Mouse (Mus musculus) heart, embryonic 14.5 days (tissue): Measurements from ENCODE around the gene Bnipl. TPM values are rescaled to one million over a fixed set of nuclear protein-coding genes. Genes with fewer than 3 reads are reported as not detected.

Source experiments
- ATAC-seq: fragments of 200-750 bp; cut with Nextera tagmentation; 2 replicates; pipeline ENCODE4 v1.8.0; 2017; ENCODE audit warnings: low read depth, moderate TSS enrichment; ENCODE audit not compliant: insufficient number of reproducible peaks, insufficient read depth, low FRiP score
- H3K27ac ChIP-seq, 2 experiments: fragments of 200-500 bp in 1 of 2; fragments of 300-500 bp in 1 of 2; sonication (generic) in 1 of 2; replicated peaks in 1 of 2; 2 replicates each; pipeline ENCODE4 v1.5.1; 2012 to 2014; ENCODE audit warnings: low read depth in 2 of 2, low read length in 2 of 2, control low read depth in 1 of 2, mild to moderate bottlenecking in 1 of 2, mixed read lengths in 1 of 2; ENCODE audit not compliant: control insufficient read depth in 1 of 2, insufficient read depth in 1 of 2
- H3K27me3 ChIP-seq: fragments of 300-500 bp; sonication (generic); 2 replicates; pipeline ENCODE4 v1.6.1; 2014; ENCODE audit warnings: mild to moderate bottlenecking, low read length, control low read depth; ENCODE audit not compliant: control insufficient read depth, insufficient read depth
- H3K36me3 ChIP-seq: fragments of 300-500 bp; sonication (generic); 2 replicates; pipeline ENCODE4 v1.6.1; 2014; ENCODE audit warnings: mild to moderate bottlenecking, control low read depth, low read length, mixed read lengths; ENCODE audit not compliant: control insufficient read depth, insufficient read depth
- H3K4me1 ChIP-seq, 2 experiments: fragments of 200-500 bp in 1 of 2; fragments of 300-500 bp in 1 of 2; sonication (generic) in 1 of 2; 2 replicates each; pipeline ENCODE4 v1.6.1; 2012 to 2014; ENCODE audit warnings: low read length in 2 of 2, control low read depth in 1 of 2, mixed read lengths in 1 of 2; ENCODE audit not compliant: control insufficient read depth in 2 of 2, insufficient read depth in 2 of 2
- H3K4me2 ChIP-seq: fragments of 300-500 bp; sonication (generic); 2 replicates; pipeline ENCODE4 v1.6.1; 2014; ENCODE audit warnings: mild to moderate bottlenecking, low read length
- H3K4me3 ChIP-seq, 2 experiments: fragments of 200-500 bp in 1 of 2; fragments of 300-500 bp in 1 of 2; sonication (generic) in 1 of 2; 2 replicates each; pipeline ENCODE4 v1.5.1; 2012 to 2014; ENCODE audit warnings: low read length in 2 of 2, mild to moderate bottlenecking in 2 of 2, control low read depth in 1 of 2, low read depth in 1 of 2, moderate library complexity in 1 of 2; ENCODE audit not compliant: control insufficient read depth in 1 of 2, insufficient read depth in 1 of 2
- H3K9ac ChIP-seq: fragments of 300-500 bp; sonication (generic); 2 replicates; pipeline ENCODE4 v1.6.1; 2014; ENCODE audit warnings: mild to moderate bottlenecking, low read length
- H3K9me3 ChIP-seq: fragments of 300-500 bp; sonication (generic); 2 replicates; pipeline ENCODE4 v1.6.1; 2016; ENCODE audit warnings: low read length, control low read depth; ENCODE audit not compliant: control insufficient read depth
- WGBS: fragments of 180-500 bp; shearing (Covaris S2); extraction: QIAGEN DNeasy Blood & Tissue Kit; methylation state at CpG from one replicate; pipeline ENCODE4 v1.1.7; 2014; 5-methylcytosine and 5-hydroxymethylcytosine counted together
- polyA plus RNA-seq: library from polyadenylated mRNA; unstranded; fragments of >200 nt; fragmentation: Nextera tagmentation; extraction: Ambion mirVana; gene quantifications from 2 replicates; pipeline ENCODE4 v1.2.1, GENCODE M21; 2014

Gene Bnipl
- polyA plus RNA-seq = not detected in 2 replicates

DNA sequence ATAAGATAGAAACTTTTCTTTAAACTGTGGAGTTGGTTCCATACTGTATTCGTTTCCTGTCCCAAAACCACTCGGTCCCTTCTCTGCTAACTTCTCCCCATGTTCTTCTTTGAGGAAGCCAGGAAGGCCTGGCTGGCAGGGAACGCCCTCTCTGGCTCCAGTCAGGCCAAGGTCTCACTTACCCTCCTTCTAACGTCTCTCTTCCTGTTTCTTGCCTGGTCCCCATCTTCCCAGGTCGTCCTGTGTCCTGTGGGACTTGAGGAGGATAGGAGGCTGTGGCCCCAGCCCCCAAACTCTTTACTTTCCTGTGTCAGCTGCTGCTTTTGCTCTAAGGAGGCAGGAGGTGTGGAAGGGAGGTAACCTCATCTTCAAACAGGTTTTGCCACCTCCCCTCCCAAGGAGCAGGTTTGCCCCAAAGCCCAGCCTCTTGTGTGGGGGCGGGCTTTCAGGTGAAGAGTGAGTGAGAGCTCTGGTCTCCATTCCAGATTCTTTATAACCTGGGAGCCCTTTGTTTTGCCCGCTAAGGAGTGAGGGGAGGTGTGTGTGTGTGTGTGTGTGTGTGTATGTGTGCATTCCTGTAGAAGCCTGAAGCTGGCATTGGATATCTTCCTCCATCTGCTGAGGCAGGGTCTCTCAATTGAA is at the start of gene Bnipl:
Gene Bnipl (minus strand): TSS at position 411 of the 642 bp plus-strand sequence.
- no peak for ATAC-seq
- H3K27ac ChIP-seq = no peak within 1 kb of the TSS
- no peaks in the 10 kb centered on the region for H3K9me3 ChIP-seq
- WGBS = 46% methylated on average over 7 of the region's 7 CpGs
- peaks cover 42% of the 10 kb centered on the region for H3K36me3 ChIP-seq
- no peaks in the 10 kb centered on the region for H3K27me3 ChIP-seq
- no peak within 1 kb of the TSS for H3K9ac ChIP-seq
- no peak within 1 kb of the TSS for H3K4me2 ChIP-seq
- no peak within 1 kb of the TSS for H3K4me3 ChIP-seq
- no peaks in the 10 kb centered on the region for H3K4me1 ChIP-seq

DNA sequence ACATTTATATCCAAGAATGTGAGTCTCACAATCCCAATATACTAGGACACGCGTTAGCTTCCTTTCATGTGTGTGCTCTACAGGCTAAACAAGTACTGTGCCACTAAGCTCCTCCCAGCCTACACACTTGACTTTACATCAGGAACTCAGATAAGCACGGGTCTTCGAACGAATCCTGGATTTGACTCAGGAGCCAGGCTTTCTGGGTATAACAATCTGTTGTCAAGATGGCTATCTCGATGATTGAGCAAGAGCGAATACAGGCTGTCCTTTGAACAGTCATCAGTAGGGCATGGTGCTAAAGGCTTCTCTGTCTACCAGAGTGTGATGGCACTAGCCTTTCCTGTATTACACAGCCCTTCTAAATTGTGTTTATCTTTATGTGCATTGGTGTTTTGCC is 47.0 kb upstream of the Bnipl start:
- WGBS = 48% methylated on average over 7 of the region's 7 CpGs
- no peak for ATAC-seq
- Histone ChIP-seq H3K4me1 (peaks cover 3 to 8% of the 10 kb centered on the region in 2 experiments; a peak in 2 of 4 replicates), H3K9me3 (no peaks in the 10 kb centered on the region), H3K27ac (no peak overlapping the region), H3K4me3 (no peak overlapping the region), H3K9ac (no peak overlapping the region), H3K27me3 (no peaks in the 10 kb centered on the region), H3K4me2 (no peak overlapping the region), H3K36me3 (peaks cover 27% of the 10 kb centered on the region)

DNA sequence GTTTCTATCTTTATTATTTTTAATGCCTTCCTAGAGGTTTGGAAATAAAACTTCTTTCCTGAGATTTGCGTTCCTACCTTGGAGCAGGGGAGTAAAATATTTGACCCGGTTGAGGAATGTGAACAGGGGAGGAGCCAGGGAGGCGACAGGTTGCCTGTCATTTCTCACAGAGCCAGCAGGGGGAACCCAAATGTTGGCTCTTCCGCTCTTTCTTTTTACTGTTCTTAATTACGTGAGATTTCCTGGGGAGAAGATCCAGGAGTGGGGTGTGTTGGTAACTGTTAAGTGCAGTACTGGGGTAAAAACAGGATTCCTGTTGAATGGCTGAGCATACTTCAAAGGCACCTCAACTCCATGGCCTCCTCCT is 45.1 kb upstream of the Bnipl start:
- Histone ChIP-seq H3K36me3 (peaks cover 44% of the 10 kb centered on the region), H3K4me3 (no peak overlapping the region), H3K27ac (0 out of 4 replicates have a peak overlapping the region, but pooled peaks of 1 of the 2 experiments have one; percentile 15), H3K9ac (no peak overlapping the region), H3K9me3 (no peaks in the 10 kb centered on the region), H3K27me3 (no peaks in the 10 kb centered on the region), H3K4me2 (no peak overlapping the region), H3K4me1 (peaks cover 3 to 8% of the 10 kb centered on the region in 2 experiments; a peak in 2 of 4 replicates)
- WGBS = 12% methylated on average over 5 of the region's 5 CpGs
- no peak; the same call in 1 of the 2 replicates for ATAC-seq

DNA sequence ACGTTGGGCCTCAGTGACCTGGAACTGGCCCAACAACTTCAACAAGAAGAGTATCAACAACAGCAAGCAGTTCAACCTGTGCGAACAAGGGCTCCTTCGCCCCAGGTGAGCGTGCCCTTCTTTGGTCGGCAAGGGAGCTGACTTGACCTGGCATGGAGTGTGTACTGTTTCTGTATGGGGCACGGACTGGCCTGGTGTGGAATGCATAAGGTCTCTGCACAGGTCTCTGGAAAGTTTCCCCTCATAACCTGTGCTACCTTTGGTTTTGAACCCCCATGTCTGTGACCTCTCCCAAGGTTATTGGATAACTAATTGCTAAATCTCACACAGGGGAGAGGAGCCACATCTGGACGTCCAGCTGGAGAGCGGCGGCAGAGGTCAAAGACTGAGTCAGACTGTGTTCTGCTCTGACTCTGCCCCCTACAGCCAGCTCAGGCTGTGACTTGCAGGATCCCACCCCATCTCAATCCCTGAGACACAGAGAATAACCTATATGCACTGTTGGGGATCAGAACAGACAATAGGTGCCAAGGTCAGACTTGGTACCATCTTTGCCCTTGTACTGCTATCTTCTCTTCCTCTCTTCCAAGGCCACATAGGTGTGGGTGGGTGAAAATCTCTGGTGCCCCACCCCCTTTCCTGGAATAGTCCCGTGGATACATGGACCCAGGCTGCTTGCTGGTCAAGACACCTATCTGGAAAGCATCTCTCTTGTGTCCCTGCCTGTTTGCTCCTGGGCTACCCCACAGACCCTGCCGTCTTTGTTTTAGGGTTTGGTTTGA is 44.5 kb upstream of the Bnipl start:
- H3K27ac ChIP-seq = 0 out of 4 replicates have a peak overlapping the region, but pooled peaks of 1 of the 2 experiments have one; percentile 15
- no peak for ATAC-seq
- H3K4me3 ChIP-seq = no peak overlapping the region
- H3K9me3 ChIP-seq = no peaks in the 10 kb centered on the region
- no peak overlapping the region for H3K9ac ChIP-seq
- peaks cover 3 to 8% of the 10 kb centered on the region in 2 experiments; a peak in 2 of 4 replicates for H3K4me1 ChIP-seq
- WGBS = 79% methylated on average over 11 of the region's 11 CpGs
- H3K4me2 ChIP-seq = no peak overlapping the region
- H3K36me3 ChIP-seq = peaks cover 50% of the 10 kb centered on the region
- no peaks in the 10 kb centered on the region for H3K27me3 ChIP-seq

DNA sequence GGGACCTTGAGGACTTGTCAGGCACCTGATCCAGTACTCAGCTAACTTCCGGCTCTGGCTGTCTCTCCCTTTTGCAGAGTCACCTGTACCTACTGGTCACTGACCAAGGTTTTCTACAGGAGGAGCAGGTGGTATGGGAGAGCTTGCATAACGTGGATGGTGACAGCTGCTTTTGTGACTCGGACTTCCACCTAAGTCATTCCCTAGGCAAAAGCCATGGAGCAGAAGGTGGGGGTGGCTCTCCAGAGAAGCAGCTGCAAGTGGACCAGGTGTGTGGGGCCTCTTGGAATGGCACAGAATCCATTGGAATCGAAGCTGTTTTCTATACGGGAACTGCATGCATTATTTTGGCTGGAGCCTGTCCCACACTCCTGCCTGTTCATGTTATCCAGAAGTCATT is 43.7 kb upstream of the Bnipl start:
- ATAC-seq = no peak
- 77% methylated on average over 5 of the region's 5 CpGs for WGBS
- peaks cover 56% of the 10 kb centered on the region for H3K36me3 ChIP-seq

DNA sequence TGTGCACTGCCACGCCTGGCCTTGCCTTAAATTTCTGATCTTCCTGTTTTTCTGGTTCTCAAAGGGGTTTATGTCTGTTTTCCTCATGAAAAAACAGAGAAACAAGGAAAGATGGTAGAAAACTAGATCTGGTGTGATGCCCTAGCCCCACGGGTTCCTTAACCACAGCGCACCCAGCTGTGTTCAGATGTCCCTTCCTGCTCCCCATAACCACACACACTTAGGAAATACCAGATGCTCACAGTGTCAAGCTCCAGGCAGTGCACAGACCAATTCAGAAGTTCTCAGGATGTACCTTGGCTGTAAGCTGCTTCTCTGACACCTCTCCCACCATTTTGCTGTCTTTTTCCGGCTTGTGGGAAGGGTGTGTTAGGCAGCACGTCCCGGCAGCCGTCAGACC is 43.3 kb upstream of the Bnipl start:
- Histone ChIP-seq H3K36me3 (peaks cover 60% of the 10 kb centered on the region), H3K4me3 (no peak overlapping the region), H3K27me3 (no peaks in the 10 kb centered on the region), H3K4me2 (no peak overlapping the region), H3K9ac (no peak overlapping the region), H3K27ac (no peak overlapping the region), H3K9me3 (no peaks in the 10 kb centered on the region), H3K4me1 (peaks cover 3 to 8% of the 10 kb centered on the region in 2 experiments; a peak in 2 of 4 replicates)
- WGBS = 86% methylated on average over 7 of the region's 7 CpGs
- ATAC-seq = no peak

More for the DNA sequence above, 43.7 kb upstream of the Bnipl start:
- Histone ChIP-seq H3K27me3 (no peaks in the 10 kb centered on the region), H3K9me3 (no peaks in the 10 kb centered on the region), H3K4me3 (no peak overlapping the region), H3K27ac (no peak overlapping the region), H3K4me2 (no peak overlapping the region), H3K4me1 (peaks cover 3 to 8% of the 10 kb centered on the region in 2 experiments; a peak in 2 of 4 replicates), H3K9ac (no peak overlapping the region)

DNA sequence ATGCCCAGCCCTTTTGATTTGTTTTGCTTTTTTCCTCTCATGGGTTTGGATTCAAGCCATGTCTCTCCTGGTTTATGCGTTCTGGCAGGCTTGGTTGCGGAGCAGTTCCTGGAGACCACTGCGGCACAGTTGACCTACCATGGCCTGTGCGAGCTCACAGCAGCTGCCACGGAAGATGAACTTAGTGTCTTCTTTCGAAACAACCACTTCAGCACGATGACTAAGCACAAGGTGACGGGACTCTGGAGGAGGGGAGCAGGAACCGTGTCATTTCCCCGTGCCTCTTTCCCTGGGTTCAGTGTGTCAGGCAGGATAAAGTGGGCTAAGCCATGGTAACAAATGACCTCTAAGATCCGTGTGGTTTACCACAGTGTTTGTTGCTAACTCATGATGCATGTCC is 42.5 kb upstream of the Bnipl start:
- peaks cover 3 to 8% of the 10 kb centered on the region in 2 experiments; a peak in 2 of 4 replicates for H3K4me1 ChIP-seq
- 76% methylated on average over 11 of the region's 11 CpGs for WGBS
- no peak for ATAC-seq
- no peaks in the 10 kb centered on the region for H3K27me3 ChIP-seq
- no peak overlapping the region for H3K9ac ChIP-seq
- no peaks in the 10 kb centered on the region for H3K9me3 ChIP-seq
- H3K36me3 ChIP-seq = peaks cover 64% of the 10 kb centered on the region
- H3K4me2 ChIP-seq = no peak overlapping the region
- no peak overlapping the region for H3K27ac ChIP-seq
- H3K4me3 ChIP-seq = no peak overlapping the region
